Mouse (Mus musculus): ENCODE results near the gene Tgm1. TPM values are rescaled to one million over a fixed set of nuclear protein-coding genes. Genes with fewer than 3 reads are reported as not detected.

Tgm1 gene
- polyA plus RNA-seq, 1 experiment from 2014 or later: 4.7 TPM

GRCm38 (mm10) chr14:55737086-55737687 is 23.5 kb upstream of the Tgm1 start:
- Histone ChIP-seq H3K4me3 (no peak overlapping the region), H3K27me3 (no peaks in the 10 kb centered on the region), H3K27ac (no peak overlapping the region), H3K4me1 (no peaks in the 10 kb centered on the region), H3K36me3 (peaks cover 43% of the 10 kb centered on the region), H3K9ac (no peak overlapping the region), H3K9me3 (no peaks in the 10 kb centered on the region), H3K4me2 (no peak overlapping the region)
- ATAC-seq (ENCODE audit: insufficient number of reproducible peaks, insufficient read depth, low FRiP score, low TSS enrichment, low read depth): no peak
- 85% methylated on average over 9 of the region's 9 CpGs for WGBS

- 89% methylated on average over 4 of the region's 4 CpGs for WGBS
- H3K36me3 ChIP-seq: peaks cover 34% of the 10 kb centered on the region
- ATAC-seq (ENCODE audit: insufficient number of reproducible peaks, insufficient read depth, low FRiP score, low TSS enrichment, low read depth): no peak
- H3K27ac ChIP-seq: no peak overlapping the region
- no peaks in the 10 kb centered on the region for H3K4me1 ChIP-seq
- H3K4me2 ChIP-seq: no peak overlapping the region
- no peaks in the 10 kb centered on the region for H3K9me3 ChIP-seq
- H3K4me3 ChIP-seq: no peak overlapping the region
- H3K9ac ChIP-seq: no peak overlapping the region
- H3K27me3 ChIP-seq: no peaks in the 10 kb centered on the region
These were observed 22.0 kb upstream of the Tgm1 start for GRCm38 (mm10) chr14:55735758-55736157.

DNA sequence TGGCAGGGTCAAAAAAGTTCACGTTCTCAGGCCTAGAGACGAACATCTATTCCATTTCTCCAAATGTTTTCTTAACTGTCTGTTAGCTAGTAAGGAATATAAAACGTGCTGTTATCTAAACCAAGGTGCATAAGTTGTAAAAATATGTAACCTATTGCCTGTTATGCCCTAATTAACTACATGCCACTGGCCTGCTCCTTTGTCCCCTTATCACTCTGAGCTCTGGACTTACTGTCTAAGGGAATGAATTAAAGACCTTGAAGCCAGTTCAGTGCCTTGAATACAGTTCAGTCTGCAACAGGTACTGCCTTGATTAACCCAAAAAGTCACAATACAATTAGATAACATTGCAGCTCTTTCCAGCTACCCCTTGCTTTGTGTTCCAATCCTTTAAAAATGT is 21.6 kb upstream of the Tgm1 start:
- Histone ChIP-seq H3K4me1 (no peaks in the 10 kb centered on the region), H3K4me2 (no peak overlapping the region), H3K4me3 (no peak overlapping the region), H3K9me3 (no peaks in the 10 kb centered on the region), H3K27ac (no peak overlapping the region), H3K36me3 (peaks cover 30% of the 10 kb centered on the region), H3K9ac (no peak overlapping the region), H3K27me3 (no peaks in the 10 kb centered on the region)
- WGBS: 77% methylated on average over 3 of the region's 3 CpGs
- no peak for ATAC-seq (ENCODE audit: insufficient number of reproducible peaks, insufficient read depth, low FRiP score, low TSS enrichment, low read depth)

- Histone ChIP-seq H3K4me2 (no peak overlapping the region), H3K36me3 (peaks cover 25% of the 10 kb centered on the region), H3K9me3 (no peaks in the 10 kb centered on the region), H3K27me3 (no peaks in the 10 kb centered on the region), H3K9ac (no peak overlapping the region), H3K27ac (no peak overlapping the region), H3K4me3 (no peak overlapping the region), H3K4me1 (no peaks in the 10 kb centered on the region)
- ATAC-seq (ENCODE audit: insufficient number of reproducible peaks, insufficient read depth, low FRiP score, low TSS enrichment, low read depth): no peak
- 70% methylated on average over 7 of the region's 7 CpGs for WGBS
These were observed 21.1 kb upstream of the Tgm1 start for GRCm38 (mm10) chr14:55734869-55735268.

DNA sequence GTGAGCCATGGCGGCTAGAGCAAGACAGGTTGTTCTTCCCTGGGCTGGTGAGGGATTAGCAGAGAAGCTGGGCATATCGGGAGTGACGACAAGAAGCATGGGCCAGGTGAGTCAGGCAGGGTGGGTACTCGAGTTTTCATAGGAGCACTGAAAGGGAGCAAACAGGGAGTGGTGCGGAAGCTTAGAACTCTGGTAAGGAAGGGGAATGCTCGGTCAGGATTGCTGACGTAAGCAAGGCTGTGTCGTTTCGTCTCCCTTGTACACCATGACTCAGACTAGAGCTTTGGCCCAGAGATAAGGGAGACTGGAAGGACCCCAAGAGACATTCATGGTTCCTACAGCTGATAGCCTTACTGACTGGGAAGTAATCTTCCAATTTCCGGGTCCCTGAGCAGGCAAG is 20.2 kb upstream of the Tgm1 start:
- no peak for ATAC-seq (ENCODE audit: insufficient number of reproducible peaks, insufficient read depth, low FRiP score, low TSS enrichment, low read depth)
- H3K4me2 ChIP-seq: no peak overlapping the region
- H3K27me3 ChIP-seq: no peaks in the 10 kb centered on the region
- no peak overlapping the region for H3K4me3 ChIP-seq
- H3K9me3 ChIP-seq: no peaks in the 10 kb centered on the region
- no peaks in the 10 kb centered on the region for H3K4me1 ChIP-seq
- H3K9ac ChIP-seq: no peak overlapping the region
- peaks cover 15% of the 10 kb centered on the region for H3K36me3 ChIP-seq
- no peak overlapping the region for H3K27ac ChIP-seq
- 78% methylated on average over 10 of the region's 10 CpGs for WGBS

DNA sequence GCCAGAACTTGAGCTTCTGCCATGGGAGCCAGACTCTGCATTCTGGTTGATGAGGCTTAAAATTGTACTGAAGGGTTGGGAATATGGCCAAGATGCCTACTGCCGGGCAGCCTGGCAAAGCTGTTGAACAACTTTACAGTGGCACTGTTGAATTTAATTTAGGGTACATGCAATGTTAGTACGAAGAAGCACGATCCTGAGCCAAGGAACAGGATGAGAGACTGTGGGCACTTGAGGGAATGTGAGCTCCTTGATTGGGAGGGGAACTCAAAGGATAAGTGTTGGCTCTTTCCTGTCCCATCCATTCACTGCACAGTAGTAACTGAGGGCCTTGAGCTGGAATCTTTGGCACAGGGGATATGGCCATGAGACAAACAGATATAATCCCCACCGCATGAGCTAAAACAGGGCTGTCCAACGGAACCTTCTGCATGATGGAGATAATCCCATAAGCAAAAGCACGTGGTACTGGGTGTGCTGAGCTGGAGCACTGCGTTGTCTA is 16.9 kb upstream of the Tgm1 start:
- Histone ChIP-seq H3K27me3 (0 out of 2 replicates have a peak, but pooled peaks cover 3% of the 10 kb centered on the region), H3K27ac (no peak overlapping the region), H3K9ac (0 out of 2 replicates have a peak overlapping the region, but pooled peaks have one; percentile 23), H3K4me3 (no peak overlapping the region), H3K4me1 (no peaks in the 10 kb centered on the region), H3K4me2 (no peak overlapping the region), H3K9me3 (no peaks in the 10 kb centered on the region), H3K36me3 (no peaks in the 10 kb centered on the region)
- ATAC-seq (ENCODE audit: insufficient number of reproducible peaks, insufficient read depth, low FRiP score, low TSS enrichment, low read depth): no peak
- WGBS: 80% methylated on average over 7 of the region's 7 CpGs

GRCm38 (mm10) chr14:55730116-55730515 is 16.4 kb upstream of the Tgm1 start:
- Histone ChIP-seq H3K27ac (no peak overlapping the region), H3K4me2 (no peak overlapping the region)
- 74% methylated on average over 7 of the region's 7 CpGs for WGBS

GRCm38 (mm10) chr14:55727889-55728685 is 14.4 kb upstream of the Tgm1 start:
- no peak for ATAC-seq (ENCODE audit: insufficient number of reproducible peaks, insufficient read depth, low FRiP score, low TSS enrichment, low read depth)
- H3K36me3 ChIP-seq: no peaks in the 10 kb centered on the region
- H3K27ac ChIP-seq: no peak overlapping the region
- 73% methylated on average over 8 of the region's 8 CpGs for WGBS
- no peaks in the 10 kb centered on the region for H3K9me3 ChIP-seq
- no peak overlapping the region for H3K9ac ChIP-seq
- 0 out of 2 replicates have a peak, but pooled peaks cover 3% of the 10 kb centered on the region for H3K27me3 ChIP-seq
- H3K4me1 ChIP-seq: no peaks in the 10 kb centered on the region; the same call in 1 of the 2 replicates
- no peak overlapping the region for H3K4me3 ChIP-seq
- H3K4me2 ChIP-seq: no peak overlapping the region

More at GRCm38 (mm10) chr14:55730116-55730515, 16.4 kb upstream of the Tgm1 start:
- no peaks in the 10 kb centered on the region for H3K36me3 ChIP-seq
- ATAC-seq (ENCODE audit: insufficient number of reproducible peaks, insufficient read depth, low FRiP score, low TSS enrichment, low read depth): no peak
- no peak overlapping the region for H3K4me3 ChIP-seq
- no peaks in the 10 kb centered on the region for H3K9me3 ChIP-seq
- 0 out of 2 replicates have a peak, but pooled peaks cover 3% of the 10 kb centered on the region for H3K27me3 ChIP-seq
- 0 out of 2 replicates have a peak overlapping the region, but pooled peaks have one; percentile 23 for H3K9ac ChIP-seq
- H3K4me1 ChIP-seq: no peaks in the 10 kb centered on the region

DNA sequence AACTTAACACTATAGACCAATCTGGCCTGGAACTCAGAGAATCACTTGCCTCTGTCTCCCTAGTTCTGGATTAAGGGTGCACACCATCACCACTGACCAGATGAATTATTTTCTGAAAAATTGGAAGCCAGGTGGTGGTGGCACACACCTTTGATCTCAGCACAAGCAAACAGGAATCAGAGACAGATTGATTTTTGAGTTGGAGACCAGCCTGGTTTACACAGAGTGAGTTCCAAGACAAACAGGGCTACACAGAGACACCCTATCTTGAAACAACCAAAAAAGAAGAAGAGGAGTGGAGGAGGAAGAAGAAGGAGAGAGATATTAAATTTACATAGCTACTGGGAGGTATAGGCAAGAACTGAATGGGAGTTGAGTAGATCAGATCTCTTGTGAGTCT is 12.5 kb upstream of the Tgm1 start:
- Histone ChIP-seq H3K4me2 (no peak overlapping the region), H3K36me3 (no peaks in the 10 kb centered on the region), H3K27ac (no peak overlapping the region), H3K27me3 (0 out of 2 replicates have a peak, but pooled peaks cover 3% of the 10 kb centered on the region), H3K9ac (no peak overlapping the region), H3K4me1 (peaks cover 2% of the 10 kb centered on the region), H3K4me3 (no peak overlapping the region), H3K9me3 (no peaks in the 10 kb centered on the region)
- no peak for ATAC-seq (ENCODE audit: insufficient number of reproducible peaks, insufficient read depth, low FRiP score, low TSS enrichment, low read depth)

- peaks cover 9% of the 10 kb centered on the region for H3K4me1 ChIP-seq
- no peaks in the 10 kb centered on the region for H3K9me3 ChIP-seq
- 0 out of 2 replicates have a peak, but pooled peaks cover 3% of the 10 kb centered on the region for H3K27me3 ChIP-seq
- ATAC-seq (ENCODE audit: insufficient number of reproducible peaks, insufficient read depth, low FRiP score, low TSS enrichment, low read depth): no peak
- H3K27ac ChIP-seq: no peak overlapping the region
- peaks cover 4% of the 10 kb centered on the region for H3K36me3 ChIP-seq
- no peak overlapping the region for H3K4me3 ChIP-seq
- WGBS: 62% methylated on average over 8 of the region's 8 CpGs
- H3K4me2 ChIP-seq: no peak overlapping the region
- H3K9ac ChIP-seq: no peak overlapping the region
These were observed 10.7 kb upstream of the Tgm1 start for GRCm38 (mm10) chr14:55724411-55724871.

GRCm38 (mm10) chr14:55723433-55723832 is 9.7 kb upstream of the Tgm1 start:
- Histone ChIP-seq H3K36me3 (peaks cover 14% of the 10 kb centered on the region), H3K27me3 (0 out of 2 replicates have a peak, but pooled peaks cover 3% of the 10 kb centered on the region), H3K4me2 (no peak overlapping the region), H3K9ac (no peak overlapping the region), H3K27ac (no peak overlapping the region), H3K4me3 (no peak overlapping the region), H3K4me1 (peaks cover 9% of the 10 kb centered on the region), H3K9me3 (no peaks in the 10 kb centered on the region)
- WGBS: 90% methylated on average over 7 of the region's 7 CpGs
- ATAC-seq (ENCODE audit: insufficient number of reproducible peaks, insufficient read depth, low FRiP score, low TSS enrichment, low read depth): no peak

Data from embryonic facial prominence, embryonic 13.5 days (tissue).